Mouse (Mus musculus): ENCODE results near the gene Vrk2. TPM values are rescaled to one million over a fixed set of nuclear protein-coding genes. Genes with fewer than 3 reads are reported as not detected.
A peak's percentile ranks its signal among the peaks of the same experiment; 100 is the strongest.

The Vrk2 gene
- 13.1 and 13.6 TPM in 2 replicates for polyA plus RNA-seq (2015; fragmentation: Nextera tagmentation; extraction: Ambion mirVana)

GRCm38 (mm10) chr11:26593061-26594059, at the start of gene Vrk2, which contains the start of gene Gm6899:
Gene Vrk2, minus strand, starts transcription at chr11:26593999.
Gene Gm6899, plus strand, starts transcription at chr11:26593241.
- ATAC-seq = peak; percentile 100
- H3K9ac ChIP-seq (replicated peaks) = peak within 1 kb of the TSS; percentile 95
- H3K36me3 ChIP-seq (replicated peaks; ENCODE audit: insufficient read depth, low read length) = 0 out of 2 replicates have a peak, but pooled peaks cover 9% of the 10 kb centered on the region
- H3K4me3 ChIP-seq (ENCODE audit: low read depth, low read length) = peak within 1 kb of the TSS; percentile 98
- DNase-seq = peak; percentile 93
- under 1% methylated on average over 60 of the region's 60 CpGs for WGBS (ENCODE audit: insufficient replicate concordance)
- H3K4me1 ChIP-seq (ENCODE audit: insufficient read depth) = peaks cover 7% of the 10 kb centered on the region
- H3K4me2 ChIP-seq (ENCODE audit: low read depth, low read length) = peak within 1 kb of the TSS; percentile 83
- no peaks in the 10 kb centered on the region for H3K9me3 ChIP-seq (ENCODE audit: low read length)
- no peaks in the 10 kb centered on the region for H3K27me3 ChIP-seq (ENCODE audit: insufficient read depth, low read length)
- TF ChIP-seq CTCF (IDR thresholded peaks at IDR 0.05; ENCODE audit: low read depth) = peak; percentile 59
- no peak for TF ChIP-seq EP300 (IDR thresholded peaks at IDR 0.05; ENCODE audit: low read depth)
- H3K27ac ChIP-seq (ENCODE audit: low read depth) = peak within 1 kb of the TSS; percentile 88

GRCm38 (mm10) chr11:26642141-26642540, 48.3 kb upstream of the Vrk2 start:
- Histone ChIP-seq H3K4me3 (ENCODE audit: low read depth, low read length) (no peak overlapping the region), H3K9me3 (ENCODE audit: low read length) (no peaks in the 10 kb centered on the region), H3K9ac (replicated peaks) (no peak overlapping the region), H3K36me3 (replicated peaks; ENCODE audit: insufficient read depth, low read length) (no peaks in the 10 kb centered on the region), H3K27me3 (ENCODE audit: insufficient read depth, low read length) (no peaks in the 10 kb centered on the region), H3K4me2 (ENCODE audit: low read depth, low read length) (no peak overlapping the region), H3K4me1 (ENCODE audit: insufficient read depth) (no peaks in the 10 kb centered on the region), H3K27ac (ENCODE audit: low read depth) (no peak overlapping the region)
- ATAC-seq (no peak), DNase-seq (no peak)
- TF ChIP-seq CTCF (IDR thresholded peaks at IDR 0.05; ENCODE audit: low read depth) (no peak; the same call in 1 of the 2 replicates), EP300 (IDR thresholded peaks at IDR 0.05; ENCODE audit: low read depth) (no peak)
- 71% methylated on average over 1 of the region's 1 CpGs for WGBS (ENCODE audit: insufficient replicate concordance)

GRCm38 (mm10) chr11:26640314-26640785, 46.6 kb upstream of the Vrk2 start:
- ATAC-seq (peak; percentile 82), DNase-seq (peak; percentile 18)
- H3K27ac ChIP-seq (ENCODE audit: low read depth) = peak overlapping the region; percentile 64
- no peaks in the 10 kb centered on the region for H3K27me3 ChIP-seq (ENCODE audit: insufficient read depth, low read length)
- no peaks in the 10 kb centered on the region for H3K4me1 ChIP-seq (ENCODE audit: insufficient read depth)
- peak overlapping the region; percentile 3; the same call in 1 of the 2 replicates for H3K4me3 ChIP-seq (ENCODE audit: low read depth, low read length)
- no peak overlapping the region for H3K9ac ChIP-seq (replicated peaks)
- peak overlapping the region; percentile 43 for H3K4me2 ChIP-seq (ENCODE audit: low read depth, low read length)
- H3K9me3 ChIP-seq (ENCODE audit: low read length) = no peaks in the 10 kb centered on the region
- WGBS (ENCODE audit: insufficient replicate concordance) = 27% methylated on average over 8 of the region's 8 CpGs
- H3K36me3 ChIP-seq (replicated peaks; ENCODE audit: insufficient read depth, low read length) = no peaks in the 10 kb centered on the region
- no peak for TF ChIP-seq CTCF (IDR thresholded peaks at IDR 0.05; ENCODE audit: low read depth)
- TF ChIP-seq EP300 (IDR thresholded peaks at IDR 0.05; ENCODE audit: low read depth) = no peak

- Histone ChIP-seq H3K4me1 (ENCODE audit: insufficient read depth) (no peaks in the 10 kb centered on the region), H3K36me3 (replicated peaks; ENCODE audit: insufficient read depth, low read length) (no peaks in the 10 kb centered on the region), H3K27me3 (ENCODE audit: insufficient read depth, low read length) (no peaks in the 10 kb centered on the region), H3K4me3 (ENCODE audit: low read depth, low read length) (no peak overlapping the region), H3K9me3 (ENCODE audit: low read length) (no peaks in the 10 kb centered on the region), H3K27ac (ENCODE audit: low read depth) (no peak overlapping the region), H3K4me2 (ENCODE audit: low read depth, low read length) (no peak overlapping the region), H3K9ac (replicated peaks) (no peak overlapping the region)
- DNase-seq (no peak), ATAC-seq (no peak)
- TF ChIP-seq CTCF (IDR thresholded peaks at IDR 0.05; ENCODE audit: low read depth) (no peak), EP300 (IDR thresholded peaks at IDR 0.05; ENCODE audit: low read depth) (no peak)
- 71% methylated on average over 1 of the region's 1 CpGs for whole genome bisulfite sequencing (ENCODE audit: insufficient replicate concordance)
Observed at GRCm38 (mm10) chr11:26636239-26636638, 42.4 kb upstream of the Vrk2 start.

- H3K4me1 ChIP-seq (ENCODE audit: insufficient read depth) = no peaks in the 10 kb centered on the region
- H3K9me3 ChIP-seq (ENCODE audit: low read length) = no peaks in the 10 kb centered on the region
- WGBS (ENCODE audit: insufficient replicate concordance) = 74% methylated on average over 5 of the region's 5 CpGs
- H3K4me2 ChIP-seq (ENCODE audit: low read depth, low read length) = no peak overlapping the region
- DNase-seq = no peak
- no peaks in the 10 kb centered on the region for H3K27me3 ChIP-seq (ENCODE audit: insufficient read depth, low read length)
- H3K36me3 ChIP-seq (replicated peaks; ENCODE audit: insufficient read depth, low read length) = no peaks in the 10 kb centered on the region
- TF ChIP-seq CTCF (IDR thresholded peaks at IDR 0.05; ENCODE audit: low read depth) (no peak), EP300 (IDR thresholded peaks at IDR 0.05; ENCODE audit: low read depth) (no peak)
- H3K9ac ChIP-seq (replicated peaks) = no peak overlapping the region
- ATAC-seq = no peak
- H3K4me3 ChIP-seq (ENCODE audit: low read depth, low read length) = no peak overlapping the region
- no peak overlapping the region for H3K27ac ChIP-seq (ENCODE audit: low read depth)
Observed at GRCm38 (mm10) chr11:26622727-26623126, 28.9 kb upstream of the Vrk2 start.
